Comparison of ENCODE assay signal across 15 mouse cellular contexts in the genomic region with DNA sequence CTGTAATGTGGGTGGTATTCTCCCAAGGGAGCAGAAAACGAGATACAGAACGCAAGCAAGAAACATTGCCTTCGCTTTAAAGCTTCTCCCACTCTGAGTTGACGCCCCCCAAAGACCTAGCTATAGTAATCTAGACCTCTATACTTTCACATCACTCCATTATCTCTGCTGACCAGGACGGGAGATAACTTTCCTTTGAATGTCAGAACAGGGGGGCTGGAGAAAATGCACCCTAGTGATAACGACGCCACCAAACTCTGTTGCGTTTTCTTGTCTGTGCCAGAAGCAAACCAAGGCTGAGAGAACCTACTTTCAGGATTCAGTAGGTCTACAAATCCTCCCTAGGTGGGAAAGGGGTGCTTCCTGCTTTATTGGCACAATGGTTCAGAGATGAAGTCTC. TPM values are rescaled to one million over a fixed set of nuclear protein-coding genes. Genes with fewer than 3 reads are reported as not detected.
"Had no signal": no experiment of that assay in that cellular context is flagged by ENCODE, and none has a peak within 500 bp of the region (broad histone marks: within the 10 kb centered on the region; RNA-seq: fewer than 3 reads in every experiment).

No protein-coding gene starts in this region.

- H3K36me3 ChIP-seq: limb, embryonic 13.5 days; midbrain, embryonic 12.5 days; stomach, embryonic 15.5 days had no signal

- H3K4me1 ChIP-seq: stomach, embryonic 15.5 days had no signal

- H3K27me3 ChIP-seq: limb, embryonic 13.5 days; midbrain, embryonic 12.5 days; stomach, embryonic 15.5 days had no signal

- H3K27ac ChIP-seq: kidney, postnatal 0 days; limb, embryonic 13.5 days; midbrain, embryonic 12.5 days; stomach, embryonic 15.5 days had no signal

- H3K4me3 ChIP-seq: limb, embryonic 13.5 days; midbrain, embryonic 12.5 days; stomach, embryonic 15.5 days had no signal

- H3K9ac ChIP-seq: limb, embryonic 13.5 days; midbrain, embryonic 12.5 days; stomach, embryonic 15.5 days had no signal

- DNase-seq: kidney, adult 11 months; kidney, adult 9 months; kidney, postnatal 36 days; layer of hippocampus, adult 9-11 months; left cerebral cortex, postnatal 4 days; lung, adult 18-20 months; right cerebral cortex, postnatal 14 days; thymus, adult 2 months; thymus, postnatal 25 days had no signal

- H3K4me2 ChIP-seq: limb, embryonic 13.5 days; midbrain, embryonic 12.5 days; stomach, embryonic 15.5 days had no signal

- H3K9me3 ChIP-seq: limb, embryonic 13.5 days; midbrain, embryonic 12.5 days; stomach, embryonic 15.5 days had no signal

RNA-seq across cellular contexts. Expression of gene Csrnp3, which starts 47.7 kb away (rescaled TPM):
- total RNA-seq: megakaryocyte-erythroid progenitor cell, adult 5-6 weeks had no signal
- polyA plus RNA-seq: spleen, adult 2 months had no signal
